Mouse (Mus musculus) right cerebral cortex, postnatal 14 days (tissue): Measurements from ENCODE around the gene Vmn2r112.
"Not testable (repeated sequence)": the region's sequence is repeated elsewhere in the genome, so short reads cannot be mapped to it uniquely, and the experiment has no call there.

Experiments used
- DNase-seq: peaks from one replicate; pipeline ENCODE4 v3.0.0; 2022

Gene Vmn2r112

DNA sequence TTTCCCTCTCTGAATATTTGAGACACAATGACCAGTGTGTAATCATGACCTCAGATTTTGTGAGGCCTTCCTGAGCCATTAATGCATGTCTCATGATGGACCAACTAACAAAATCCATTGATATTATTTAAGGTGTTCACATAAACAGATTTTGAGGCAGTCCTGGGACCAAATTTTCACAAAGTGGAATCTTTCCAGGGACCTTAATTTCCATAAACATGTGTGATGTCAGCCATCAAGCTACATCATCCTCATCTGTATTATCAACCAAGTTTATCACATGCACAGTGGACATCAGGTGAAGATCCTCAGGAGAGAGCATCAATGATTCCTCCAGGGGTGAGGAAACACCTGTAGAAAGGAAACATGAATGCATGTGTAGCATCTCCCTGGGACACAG lies at the start of gene Vmn2r112:
Gene Vmn2r112 (plus strand): TSS at position 301 of the 400 bp plus-strand sequence.
- DNase-seq = not testable (repeated sequence)

DNA sequence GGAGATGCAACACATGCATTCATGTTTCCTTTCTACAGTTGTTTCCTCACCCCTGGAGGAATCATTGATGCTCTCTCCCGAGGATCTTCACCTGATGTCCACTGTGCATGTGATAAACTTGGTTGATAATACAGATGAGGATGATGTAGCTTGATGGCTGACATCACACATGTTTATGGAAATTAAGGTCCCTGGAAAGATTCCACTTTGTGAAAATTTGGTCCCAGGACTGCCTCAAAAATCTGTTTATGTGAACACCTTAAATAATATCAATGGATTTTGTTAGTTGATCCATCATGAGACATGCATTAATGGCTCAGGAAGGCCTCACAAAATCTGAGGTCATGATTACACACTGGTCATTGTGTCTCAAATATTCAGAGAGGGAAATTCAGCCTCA lies 27.4 kb upstream of the Vmn2r112 start, which contains the start of gene Vmn2r111:
Gene Vmn2r111 (minus strand): TSS at position 101 of the 400 bp plus-strand sequence.
- not testable (repeated sequence) for DNase-seq

DNA sequence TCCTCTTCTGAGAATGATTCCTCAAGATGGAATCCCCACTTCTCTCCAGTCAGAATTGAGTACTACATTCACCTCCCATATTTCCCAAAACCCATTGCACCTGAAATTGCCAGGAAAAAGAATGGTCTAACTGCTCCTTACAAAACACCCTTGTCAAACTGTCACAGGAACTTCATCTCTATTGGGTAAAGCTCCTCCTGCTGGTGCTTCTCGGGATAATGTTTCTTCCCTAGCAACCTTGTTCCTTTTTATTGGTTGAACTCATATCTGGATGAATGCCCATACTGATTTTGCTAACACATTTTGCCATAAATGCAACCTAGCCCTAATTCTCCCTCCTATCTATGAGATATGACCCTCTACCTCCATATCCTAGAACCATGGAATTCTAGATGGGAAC lies 29.9 kb downstream of the Vmn2r112 start:
- no peak for DNase-seq
